Mouse (Mus musculus) bone marrow, adult 2 months (tissue): ENCODE measurements at regions not wholly inside any gene's neighbourhood (a gene's known extent, or its start where the extent isn't known, plus 50 kb on each side); places are given as distances from the start of the nearest gene placed in this dataset.

Experiments
- CTCF ChIP-seq: fragments of 200-500 bp; IDR thresholded peaks from 2 replicates; pipeline ENCODE4 v1.5.1; 2011; ENCODE audit warnings: low read length, control low read depth; ENCODE audit not compliant: control insufficient read depth, insufficient read depth
- POLR2A ChIP-seq: fragments of 200-500 bp; IDR thresholded peaks from 2 replicates; pipeline ENCODE4 v1.6.1; 2011; ENCODE audit warnings: low read depth, mild to moderate bottlenecking, control low read depth, low read length, borderline replicate concordance; ENCODE audit not compliant: control insufficient read depth

DNA sequence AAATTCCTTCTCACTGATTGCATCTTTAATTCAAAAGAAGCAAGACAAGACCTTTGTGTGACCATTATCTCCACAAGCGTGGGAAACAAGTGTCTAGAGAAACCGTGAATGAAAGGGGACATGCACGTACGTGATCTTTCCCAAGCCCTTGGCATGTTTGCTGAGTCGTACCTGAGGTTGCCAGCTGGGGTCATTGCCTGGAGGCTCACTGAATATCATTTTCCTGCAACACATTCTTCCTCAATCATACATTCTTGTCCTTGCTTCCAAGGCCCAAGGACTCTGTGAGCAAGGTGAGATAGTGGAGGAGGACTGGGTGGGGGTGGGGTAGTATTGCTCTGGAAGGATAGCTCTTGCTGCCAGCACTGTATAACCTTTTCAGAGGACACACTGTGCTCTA is 108.5 kb upstream of the Slc24a5 start:
- TF ChIP-seq CTCF (no peak), POLR2A (no peak)
